Mouse (Mus musculus) limb, embryonic 12.5 days (tissue): ENCODE results near the gene Dnase1l2. TPM values are rescaled to one million over a fixed set of nuclear protein-coding genes. Genes with fewer than 3 reads are reported as not detected.
"Not testable (repeated sequence)": the region's sequence is repeated elsewhere in the genome, so short reads cannot be mapped to it uniquely, and the experiment has no call there.

Experiments
- ATAC-seq: fragments of 200-750 bp; cut with Nextera tagmentation; 2 replicates; pipeline ENCODE4 v1.8.0; 2017; ENCODE audit warnings: low read depth, moderate TSS enrichment; ENCODE audit not compliant: insufficient number of reproducible peaks, insufficient read depth, low FRiP score, low TSS enrichment
- H3K27ac ChIP-seq: fragments of 300-500 bp; sonication (generic); 2 replicates; pipeline ENCODE4 v1.5.1; 2016; ENCODE audit warnings: mild to moderate bottlenecking, moderate library complexity
- H3K27me3 ChIP-seq: fragments of 300-500 bp; sonication (generic); 2 replicates; pipeline ENCODE4 v1.6.1; 2016; ENCODE audit warnings: mild to moderate bottlenecking, moderate library complexity
- H3K36me3 ChIP-seq: fragments of 300-500 bp; sonication (generic); 2 replicates; pipeline ENCODE4 v1.6.1; 2016; ENCODE audit warnings: mild to moderate bottlenecking, moderate library complexity
- H3K4me1 ChIP-seq: fragments of 300-500 bp; sonication (generic); replicated peaks from 2 replicates; pipeline ENCODE4 v1.6.1; 2016
- H3K4me2 ChIP-seq: fragments of 300-500 bp; sonication (generic); 2 replicates; pipeline ENCODE4 v1.6.1; 2016; ENCODE audit warnings: mild to moderate bottlenecking, moderate library complexity
- H3K4me3 ChIP-seq: fragments of 300-500 bp; sonication (generic); replicated peaks from 2 replicates; pipeline ENCODE4 v1.5.1; 2016; ENCODE audit warnings: mild to moderate bottlenecking
- H3K9ac ChIP-seq: fragments of 300-500 bp; sonication (generic); replicated peaks from 2 replicates; pipeline ENCODE4 v1.6.1; 2016; ENCODE audit warnings: mild to moderate bottlenecking, moderate library complexity
- H3K9me3 ChIP-seq: fragments of 300-500 bp; sonication (generic); 2 replicates; pipeline ENCODE4 v1.6.1; 2016; ENCODE audit warnings: mild to moderate bottlenecking, moderate library complexity
- WGBS: fragments of 180-500 bp; shearing (Covaris S2); methylation state at CpG from one replicate; pipeline ENCODE4 v1.1.7; 2016; 5-methylcytosine and 5-hydroxymethylcytosine counted together
- polyA plus RNA-seq: library from polyadenylated mRNA; unstranded; fragments of >200 nt; fragmentation: Nextera tagmentation; extraction: Ambion mirVana; gene quantifications from 2 replicates; pipeline ENCODE4 v1.2.1, GENCODE M21; 2016

Dnase1l2 gene
- polyA plus RNA-seq, 1 experiment from 2014 or later: 3.4 TPM

DNA sequence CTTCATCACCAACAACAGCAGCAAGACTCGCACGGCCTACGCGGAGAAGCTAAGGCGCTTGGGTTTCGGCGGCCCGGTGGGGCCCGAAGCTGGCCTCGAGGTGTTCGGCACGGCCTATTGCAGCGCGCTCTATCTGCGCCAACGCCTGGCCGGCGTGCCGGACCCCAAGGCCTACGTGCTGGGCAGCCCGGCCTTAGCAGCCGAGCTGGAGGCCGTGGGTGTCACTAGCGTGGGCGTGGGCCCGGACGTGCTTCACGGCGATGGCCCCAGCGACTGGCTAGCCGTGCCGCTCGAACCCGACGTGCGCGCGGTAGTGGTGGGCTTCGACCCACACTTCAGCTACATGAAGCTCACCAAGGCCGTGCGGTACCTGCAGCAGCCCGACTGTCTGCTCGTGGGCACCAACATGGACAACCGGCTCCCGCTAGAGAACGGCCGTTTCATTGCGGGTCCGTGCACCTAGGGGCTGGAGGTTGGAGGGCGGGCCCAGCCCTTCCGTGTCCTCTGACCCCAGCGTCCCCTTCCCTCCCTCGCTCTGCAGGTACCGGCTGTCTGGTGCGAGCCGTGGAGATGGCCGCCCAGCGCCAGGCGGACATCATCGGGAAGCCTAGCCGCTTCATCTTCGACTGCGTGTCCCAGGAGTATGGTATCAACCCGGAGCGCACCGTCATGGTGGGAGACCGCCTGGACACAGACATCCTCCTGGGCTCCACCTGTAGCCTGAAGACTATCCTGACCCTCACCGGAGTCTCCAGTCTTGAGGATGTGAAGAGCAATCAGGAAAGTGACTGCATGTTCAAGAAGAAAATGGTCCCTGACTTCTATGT lies 28.0 kb upstream of the Dnase1l2 start:
- WGBS: 1% methylated on average over 68 of the region's 68 CpGs
- peak overlapping the region; percentile 87 for H3K9ac ChIP-seq
- peak overlapping the region; percentile 98 for H3K4me2 ChIP-seq
- peaks cover 36% of the 10 kb centered on the region for H3K36me3 ChIP-seq
- H3K9me3 ChIP-seq: no peaks in the 10 kb centered on the region
- H3K4me3 ChIP-seq: peak overlapping the region; percentile 87
- H3K27ac ChIP-seq: peak overlapping the region; percentile 78
- ATAC-seq: no peak
- peaks cover 35% of the 10 kb centered on the region for H3K4me1 ChIP-seq
- no peaks in the 10 kb centered on the region for H3K27me3 ChIP-seq

DNA sequence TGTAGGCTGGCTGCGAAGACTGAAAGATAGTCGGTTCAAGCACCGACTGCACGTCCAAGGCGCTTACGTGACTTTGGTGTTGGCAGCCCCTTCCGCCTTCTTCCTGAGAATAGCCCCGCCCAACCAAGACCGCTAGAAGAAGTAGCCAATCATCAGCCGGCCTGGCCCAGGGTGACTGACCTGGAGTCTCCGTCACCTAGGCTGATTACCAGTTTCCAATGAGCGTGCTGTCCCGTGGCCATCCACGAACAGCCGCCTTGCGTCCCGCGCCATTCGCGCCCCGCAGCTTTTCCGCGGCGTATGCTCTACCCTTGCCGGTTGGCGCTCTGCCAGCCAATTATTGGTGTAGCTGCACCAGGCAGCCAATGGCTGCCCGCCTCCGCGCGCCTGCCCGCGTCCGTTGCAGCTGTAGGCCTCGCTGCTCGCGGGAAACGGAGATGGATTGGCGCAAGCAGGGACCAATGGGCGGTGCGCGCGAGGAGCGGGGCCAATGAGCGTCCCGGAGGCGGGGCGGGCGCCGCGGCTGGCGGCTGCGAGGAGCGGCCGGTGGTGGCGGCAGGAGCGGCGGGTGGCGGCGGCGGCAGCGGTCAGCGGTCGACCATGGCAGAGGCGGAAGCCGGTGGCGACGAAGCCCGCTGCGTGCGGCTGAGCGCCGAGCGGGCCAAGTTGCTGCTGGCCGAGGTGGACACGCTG lies 27.2 kb upstream of the Dnase1l2 start, which contains the start of the genes E4f1 and Pgp:
Gene E4f1 (minus strand): TSS at position 404 of the 693 bp plus-strand sequence.
Gene Pgp (plus strand): TSS at position 483 of the 693 bp plus-strand sequence.
- peaks cover 35% of the 10 kb centered on the region for H3K4me1 ChIP-seq
- H3K27me3 ChIP-seq: no peaks in the 10 kb centered on the region
- under 1% methylated on average over 57 of the region's 75 CpGs for WGBS
- ATAC-seq: peak; percentile 97
- H3K4me3 ChIP-seq: peak within 1 kb of the TSS; percentile 87
- peak within 1 kb of the TSS; percentile 87 for H3K9ac ChIP-seq
- peak within 1 kb of the TSS; percentile 98 for H3K4me2 ChIP-seq
- peaks cover 27% of the 10 kb centered on the region for H3K36me3 ChIP-seq
- H3K9me3 ChIP-seq: no peaks in the 10 kb centered on the region
- peak within 1 kb of the TSS; percentile 78 for H3K27ac ChIP-seq

DNA sequence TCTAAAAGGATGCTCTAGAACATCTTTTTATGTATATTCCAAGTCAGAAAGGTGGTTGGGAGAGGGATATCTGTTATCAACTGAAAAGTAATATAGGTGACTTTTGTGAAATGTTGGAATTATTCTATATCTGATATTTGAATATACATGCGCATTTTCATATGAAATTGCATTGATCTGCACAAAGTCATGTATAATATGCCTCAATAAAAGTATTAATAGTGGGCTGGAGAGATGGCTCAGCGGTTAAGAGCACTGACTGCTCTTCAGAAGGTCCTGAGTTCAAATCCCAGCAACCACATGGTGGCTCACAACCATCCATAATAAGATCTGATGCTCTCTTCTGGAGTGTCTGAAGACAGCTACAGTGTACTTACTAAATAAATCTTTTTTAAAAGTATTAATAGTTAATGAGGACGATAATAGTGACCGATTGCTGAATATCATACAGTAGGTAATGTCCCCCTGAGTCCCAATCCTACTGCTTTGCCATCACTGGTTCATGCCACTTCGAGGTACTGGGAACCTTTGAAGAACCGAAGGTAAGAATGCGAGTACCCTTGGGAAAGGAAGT lies 26.5 kb upstream of the Dnase1l2 start:
- 18% methylated on average over 7 of the region's 7 CpGs for WGBS
- Histone ChIP-seq H3K27ac (peak overlapping the region; percentile 78), H3K27me3 (no peaks in the 10 kb centered on the region), H3K4me1 (peaks cover 32% of the 10 kb centered on the region), H3K4me3 (peak overlapping the region; percentile 87), H3K9ac (peak overlapping the region; percentile 87), H3K4me2 (peak overlapping the region; percentile 98), H3K9me3 (no peaks in the 10 kb centered on the region), H3K36me3 (peaks cover 21% of the 10 kb centered on the region)
- ATAC-seq: no peak

DNA sequence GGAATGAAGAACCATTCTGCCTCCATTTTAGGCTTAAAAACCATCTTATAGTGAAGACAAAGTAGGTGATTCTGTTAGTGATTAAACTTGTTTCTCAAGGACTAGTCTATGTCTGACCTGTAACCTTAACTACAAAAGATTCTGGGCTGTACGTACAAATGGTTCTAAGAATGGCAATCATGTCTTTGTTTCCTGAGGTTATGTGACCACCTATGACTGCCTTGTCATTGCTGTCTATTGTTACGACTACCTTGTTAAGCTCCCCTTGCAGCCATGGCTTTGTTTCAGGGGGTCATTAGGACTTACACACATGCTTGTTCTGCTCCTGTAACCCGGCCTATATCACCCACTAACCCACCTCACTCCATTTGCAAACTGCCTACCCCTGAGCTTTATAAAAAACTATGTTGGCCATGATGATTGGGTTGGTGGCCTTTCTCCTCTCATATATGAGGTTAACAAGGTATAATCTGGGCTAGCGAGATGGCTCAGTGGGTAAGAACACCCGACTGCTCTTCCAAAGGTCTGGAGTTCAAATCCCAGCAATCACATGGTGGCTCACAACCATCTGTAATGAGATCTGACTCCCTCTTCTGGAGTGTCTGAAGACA lies 25.8 kb upstream of the Dnase1l2 start:
- no peaks in the 10 kb centered on the region for H3K27me3 ChIP-seq
- 91% methylated on average over 5 of the region's 5 CpGs for whole genome bisulfite sequencing
- peaks cover 26% of the 10 kb centered on the region for H3K4me1 ChIP-seq
- peaks cover 14% of the 10 kb centered on the region for H3K36me3 ChIP-seq
- no peaks in the 10 kb centered on the region for H3K9me3 ChIP-seq
- no peak overlapping the region for H3K9ac ChIP-seq
- no peak overlapping the region for H3K4me2 ChIP-seq
- H3K4me3 ChIP-seq: no peak overlapping the region
- no peak for ATAC-seq
- H3K27ac ChIP-seq: no peak overlapping the region

DNA sequence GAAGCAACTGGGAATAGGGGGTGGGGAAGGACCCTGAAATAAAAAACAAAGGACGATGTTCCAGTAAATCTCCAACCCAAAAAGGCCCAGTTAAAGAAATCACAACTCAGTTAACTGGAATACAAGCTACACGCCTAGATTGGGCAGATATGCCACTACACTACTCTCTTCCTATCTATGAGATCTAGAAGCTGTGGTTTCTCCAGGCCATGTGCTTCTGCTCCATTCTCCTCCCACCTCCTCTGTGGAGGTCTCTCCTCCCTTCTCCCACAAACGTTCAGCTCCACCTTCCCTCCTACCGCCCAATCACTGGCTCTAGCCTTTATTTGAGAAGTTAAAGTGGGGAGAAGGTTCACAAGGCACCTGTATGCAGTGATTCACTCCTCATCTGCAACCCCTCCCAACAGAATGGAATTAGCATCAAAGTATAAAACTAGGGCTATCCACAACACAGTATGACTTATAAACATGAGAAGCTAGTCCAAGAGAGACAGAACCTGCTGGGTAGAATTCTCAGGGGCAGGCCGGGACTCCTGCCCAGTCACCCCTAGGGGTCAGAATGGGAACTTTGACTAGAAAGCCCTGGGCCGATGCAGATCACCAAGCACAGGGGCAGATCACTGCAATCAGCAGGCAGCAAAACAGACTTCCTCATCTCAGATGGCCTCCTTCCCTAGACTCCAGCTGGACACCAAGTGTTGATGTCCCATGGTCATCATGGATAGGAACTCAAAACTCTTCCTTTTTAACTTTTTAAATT lies 20.6 kb upstream of the Dnase1l2 start:
- H3K9ac ChIP-seq: no peak overlapping the region
- ATAC-seq: no peak
- H3K27ac ChIP-seq: no peak overlapping the region
- no peaks in the 10 kb centered on the region for H3K9me3 ChIP-seq
- no peaks in the 10 kb centered on the region for H3K27me3 ChIP-seq
- H3K36me3 ChIP-seq: no peaks in the 10 kb centered on the region
- no peaks in the 10 kb centered on the region for H3K4me1 ChIP-seq
- WGBS: 58% methylated on average over 6 of the region's 6 CpGs
- no peak overlapping the region for H3K4me2 ChIP-seq
- H3K4me3 ChIP-seq: no peak overlapping the region

DNA sequence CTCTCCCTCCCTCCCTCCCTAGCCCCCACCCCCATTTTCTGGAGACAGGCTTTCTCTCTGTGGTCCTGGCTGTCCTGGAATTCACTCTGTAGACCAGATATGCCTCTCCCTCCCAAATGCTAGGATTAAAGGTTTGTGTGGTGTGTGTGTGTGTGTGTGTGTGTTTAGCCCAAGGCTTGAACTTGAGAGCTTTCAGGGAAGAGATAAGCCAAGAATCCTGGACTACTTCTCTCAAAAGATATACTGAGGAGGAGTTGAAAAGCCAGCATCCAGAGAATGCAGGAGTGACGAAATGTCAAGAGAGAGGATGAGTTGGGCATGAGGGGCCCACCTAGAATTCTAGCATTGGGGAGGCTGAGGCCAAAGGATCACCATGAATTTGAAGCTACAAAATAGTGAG lies 20.0 kb upstream of the Dnase1l2 start:
- no peak for ATAC-seq

DNA sequence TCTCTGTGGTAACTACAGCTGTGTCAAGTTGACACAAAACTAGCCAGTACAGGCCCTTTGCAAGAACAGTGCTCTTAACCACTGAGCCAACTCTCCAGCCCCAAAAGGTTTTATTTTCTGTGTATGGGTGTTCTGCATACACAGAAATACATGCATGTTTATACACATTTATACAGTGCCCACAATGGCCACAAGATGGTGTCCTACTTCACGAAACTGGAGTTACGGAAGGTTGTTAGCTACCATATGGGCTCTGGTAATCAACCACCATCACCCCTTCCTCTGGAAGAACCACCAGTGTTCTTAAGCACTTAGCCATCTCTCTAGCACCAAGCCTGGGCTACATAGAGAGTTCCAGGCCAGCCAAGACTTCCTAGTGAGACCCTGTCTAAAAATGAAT lies 18.7 kb upstream of the Dnase1l2 start:
- H3K9ac ChIP-seq: no peak overlapping the region
- ATAC-seq: no peak
- H3K4me1 ChIP-seq: no peaks in the 10 kb centered on the region
- no peak overlapping the region for H3K4me2 ChIP-seq
- no peak overlapping the region for H3K4me3 ChIP-seq
- 71% methylated on average over 2 of the region's 2 CpGs for WGBS
- H3K27ac ChIP-seq: no peak overlapping the region
- H3K36me3 ChIP-seq: no peaks in the 10 kb centered on the region
- H3K27me3 ChIP-seq: no peaks in the 10 kb centered on the region
- H3K9me3 ChIP-seq: no peaks in the 10 kb centered on the region

More for the DNA sequence above, 20.0 kb upstream of the Dnase1l2 start:
- no peak overlapping the region for H3K27ac ChIP-seq
- H3K4me1 ChIP-seq: no peaks in the 10 kb centered on the region
- no peak overlapping the region for H3K9ac ChIP-seq
- no peak overlapping the region for H3K4me3 ChIP-seq
- 93% methylated on average over 1 of the region's 1 CpGs for WGBS
- no peaks in the 10 kb centered on the region for H3K9me3 ChIP-seq
- H3K27me3 ChIP-seq: no peaks in the 10 kb centered on the region
- no peaks in the 10 kb centered on the region for H3K36me3 ChIP-seq
- H3K4me2 ChIP-seq: no peak overlapping the region

DNA sequence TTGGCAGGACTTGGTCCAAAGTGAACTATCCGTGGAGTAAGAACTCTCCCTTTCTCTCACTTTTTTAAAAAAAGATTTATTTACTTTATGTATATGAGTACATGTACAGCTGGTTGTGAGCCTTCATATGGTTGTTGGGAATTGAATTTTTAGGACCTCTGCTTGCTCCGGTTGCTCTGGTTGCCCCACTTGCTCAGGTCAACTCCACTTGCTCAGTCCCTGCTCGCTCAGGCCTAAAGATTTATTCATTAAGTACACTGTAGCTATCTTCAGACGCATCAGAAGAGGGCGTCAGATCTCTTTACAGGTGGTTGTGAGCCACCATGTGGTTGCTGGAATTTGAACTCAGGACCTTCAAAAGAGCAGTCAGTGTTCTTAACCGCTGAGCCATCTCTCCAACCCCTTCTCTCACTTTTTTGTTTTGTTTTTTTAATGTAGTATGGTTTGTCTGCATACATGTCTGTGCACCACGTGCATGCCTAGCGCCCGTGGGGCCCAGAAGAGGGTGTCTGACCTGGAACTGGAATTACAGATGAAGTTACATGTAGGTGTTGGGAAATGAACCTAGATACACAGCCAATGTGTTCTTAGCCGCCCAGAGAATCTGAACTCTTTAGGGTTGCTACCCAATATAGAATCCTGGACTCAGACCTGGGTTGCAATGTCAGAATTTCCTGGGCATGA lies 12.8 kb upstream of the Dnase1l2 start:
- H3K27me3 ChIP-seq, H3K4me1 ChIP-seq, H3K9ac ChIP-seq, H3K9me3 ChIP-seq: not testable (repeated sequence)
- Histone ChIP-seq H3K4me3 (peak overlapping the region; percentile 83; the same call in 1 of the 2 replicates), H3K4me2 (peak overlapping the region; percentile 70), H3K27ac (peak overlapping the region; percentile 42; the same call in 1 of the 2 replicates), H3K36me3 (peaks cover 13% of the 10 kb centered on the region)
- 53% methylated on average over 10 of the region's 10 CpGs for WGBS
- 0 out of 2 replicates have a peak, but pooled peaks have one; percentile 3 for ATAC-seq

DNA sequence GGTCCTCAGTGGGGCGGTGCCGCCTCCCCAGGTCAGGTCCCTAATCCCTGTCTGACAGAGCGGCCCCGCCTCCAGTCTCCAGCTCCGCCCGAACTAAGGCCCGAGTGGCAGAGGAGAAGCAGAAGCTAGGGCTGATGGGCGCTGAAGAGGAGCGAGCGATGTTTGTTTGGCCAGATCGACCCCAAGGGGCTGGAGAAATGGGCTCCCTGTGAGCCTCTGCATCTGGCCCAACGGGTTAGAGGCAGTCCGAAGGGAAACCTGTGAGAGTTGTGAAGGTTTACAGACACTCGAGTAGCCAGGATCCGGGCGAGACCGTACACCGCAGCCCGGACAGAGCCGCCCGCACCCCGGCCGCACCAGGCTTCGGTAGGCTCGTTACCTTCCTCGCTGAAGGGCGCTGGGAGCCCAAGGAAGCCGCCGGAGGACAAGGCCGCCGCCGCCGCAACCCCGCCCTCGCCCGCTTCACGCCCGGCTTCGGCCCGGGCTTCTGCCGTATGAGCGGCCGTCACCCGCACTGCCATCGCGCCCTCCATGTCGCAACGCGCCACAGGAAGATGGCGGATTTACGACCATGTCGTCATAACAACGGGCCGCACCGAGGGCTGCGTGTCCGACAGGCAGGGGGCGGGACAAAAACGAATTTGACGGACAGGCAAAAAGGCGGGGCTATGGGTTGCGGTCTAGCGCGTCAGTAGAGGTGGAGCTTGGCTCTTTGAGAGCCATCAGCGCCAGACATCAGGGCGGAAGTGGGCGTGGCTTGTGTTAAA lies 12.0 kb upstream of the Dnase1l2 start:
- peak overlapping the region; percentile 83 for H3K4me3 ChIP-seq
- ATAC-seq: peak; percentile 87
- H3K4me2 ChIP-seq: peak overlapping the region; percentile 70
- H3K9ac ChIP-seq: peak overlapping the region; percentile 83
- under 1% methylated on average over 67 of the region's 67 CpGs for WGBS
- peaks cover 6% of the 10 kb centered on the region for H3K4me1 ChIP-seq
- peak overlapping the region; percentile 96 for H3K27ac ChIP-seq
- H3K36me3 ChIP-seq: peaks cover 20% of the 10 kb centered on the region
- H3K27me3 ChIP-seq: no peaks in the 10 kb centered on the region
- no peaks in the 10 kb centered on the region for H3K9me3 ChIP-seq
